In the genomic region with DNA sequence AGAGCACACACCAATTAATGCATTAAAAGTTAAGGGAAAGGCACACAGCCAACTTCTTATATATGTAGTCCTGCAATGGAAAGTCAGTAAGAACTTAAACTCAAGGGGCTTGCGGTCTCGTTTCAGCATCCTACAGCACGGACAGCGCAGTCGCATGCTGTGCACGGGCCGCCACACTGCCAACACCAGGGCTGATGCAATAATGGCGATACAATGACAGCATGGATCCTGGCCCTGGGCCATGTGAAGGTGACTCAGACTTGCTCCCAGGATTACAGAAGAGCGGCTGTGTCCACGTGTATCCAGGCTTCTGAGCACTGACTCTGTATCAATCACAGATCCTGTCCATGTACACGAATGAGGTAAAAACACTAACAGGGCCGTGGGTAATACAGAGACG, we compare ENCODE assay signal across 8 mouse cellular contexts.
A peak's percentile ranks its signal among the peaks of the same experiment; 100 is the strongest.
DNase-seq lines count a peak whose midpoint lies in the region; ATAC-seq lines count a peak whose summit lies in the region.

No protein-coding gene starts in this region.

- no peak overlapping the region for H3K27ac ChIP-seq in forebrain, embryonic 13.5 days
- no peak overlapping the region for H3K27ac ChIP-seq in forebrain, embryonic 16.5 days (ENCODE audit: low read length)

- no peak overlapping the region for H3K4me2 ChIP-seq in forebrain, embryonic 13.5 days
- H3K4me2 ChIP-seq in forebrain, embryonic 16.5 days (ENCODE audit: low read length): no peak overlapping the region

- H3K4me1 ChIP-seq in forebrain, embryonic 13.5 days: peaks cover 16% of the 10 kb centered on the region
- H3K4me1 ChIP-seq in forebrain, embryonic 16.5 days (replicated peaks; ENCODE audit: control insufficient read depth, insufficient read depth, low read length): 0 out of 2 replicates have a peak, but pooled peaks cover 2% of the 10 kb centered on the region

- no peaks in the 10 kb centered on the region for H3K9me3 ChIP-seq in forebrain, embryonic 13.5 days (replicated peaks)
- no peaks in the 10 kb centered on the region for H3K9me3 ChIP-seq in forebrain, embryonic 16.5 days (ENCODE audit: control insufficient read depth, low read length)

- DNase-seq in ovary, postnatal 36 days (ENCODE audit: low spot score): peak; percentile 23
- DNase-seq in ovary, postnatal 10 days (ENCODE audit: low spot score): no peak
- DNase-seq in spleen, postnatal 10 days (ENCODE audit: low spot score in 2 of 2): no peak
- no peak for DNase-seq in right cerebral cortex, postnatal 36 days (ENCODE audit: low spot score in 2 of 2)
- no peak for DNase-seq in lung, postnatal 36 days

- 0 out of 2 replicates have a peak, but pooled peaks have one; percentile 50 for ATAC-seq in forebrain, embryonic 13.5 days
- ATAC-seq in forebrain, embryonic 16.5 days: no peak
- ATAC-seq in granulocyte monocyte progenitor cell, adult 5-6 weeks (replicated peaks; ENCODE audit: poor library complexity, severe bottlenecking): peak; percentile 55

- WGBS in forebrain, embryonic 13.5 days: 63% methylated on average over 13 of the region's 13 CpGs
- 54% methylated on average over 13 of the region's 13 CpGs for WGBS in forebrain, embryonic 16.5 days

- no peak overlapping the region for H3K9ac ChIP-seq in forebrain, embryonic 13.5 days
- H3K9ac ChIP-seq in forebrain, embryonic 16.5 days (replicated peaks; ENCODE audit: low read depth, low read length): no peak overlapping the region

- no peaks in the 10 kb centered on the region for H3K27me3 ChIP-seq in forebrain, embryonic 13.5 days
- H3K27me3 ChIP-seq in forebrain, embryonic 16.5 days (replicated peaks; ENCODE audit: control insufficient read depth, insufficient read depth, low read length): no peaks in the 10 kb centered on the region

- no peaks in the 10 kb centered on the region for H3K36me3 ChIP-seq in forebrain, embryonic 13.5 days (ENCODE audit: poor library complexity, severe bottlenecking)
- no peaks in the 10 kb centered on the region for H3K36me3 ChIP-seq in forebrain, embryonic 16.5 days (ENCODE audit: control insufficient read depth, insufficient read depth)

- no peak overlapping the region for H3K4me3 ChIP-seq in forebrain, embryonic 13.5 days
- H3K4me3 ChIP-seq in forebrain, embryonic 16.5 days (replicated peaks; ENCODE audit: low read length): no peak overlapping the region
